Mouse (Mus musculus): Measurements from ENCODE around the gene Zfp90. TPM values are rescaled to one million over a fixed set of nuclear protein-coding genes. Genes with fewer than 3 reads are reported as not detected.

Zfp90 gene
- polyA plus RNA-seq, 1 experiment from 2014 or later: 32.3 TPM

DNA sequence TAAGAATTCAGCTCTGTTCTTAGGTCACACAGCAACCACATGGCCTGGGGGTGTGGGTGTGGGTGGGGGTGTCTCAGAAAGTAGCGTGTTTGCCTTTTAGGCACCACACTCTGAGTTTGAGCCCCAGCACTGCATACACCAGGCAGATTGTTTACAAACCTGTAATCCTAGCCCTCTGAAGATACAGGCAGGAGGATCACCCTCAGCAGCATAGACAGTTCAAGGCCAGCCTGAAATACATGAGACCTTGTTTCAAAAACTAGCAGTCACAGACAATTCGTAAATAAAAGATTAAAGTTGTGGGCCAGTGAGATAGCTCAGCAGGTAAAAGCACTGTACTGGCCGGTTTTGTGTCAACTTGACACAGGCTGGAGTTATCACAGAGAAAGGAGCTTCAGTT lies 25.0 kb downstream of the Zfp90 start:
- no peak overlapping the region for H3K27ac ChIP-seq
- no peak for ATAC-seq (ENCODE audit: low FRiP score, low read depth)
- no peak overlapping the region for H3K4me2 ChIP-seq (replicated peaks)
- no peaks in the 10 kb centered on the region for H3K4me1 ChIP-seq
- no peaks in the 10 kb centered on the region for H3K9me3 ChIP-seq
- H3K27me3 ChIP-seq (replicated peaks): no peaks in the 10 kb centered on the region
- H3K36me3 ChIP-seq: no peaks in the 10 kb centered on the region
- 89% methylated on average over 3 of the region's 3 CpGs for whole genome bisulfite sequencing
- no peak overlapping the region for H3K4me3 ChIP-seq
- no peak overlapping the region for H3K9ac ChIP-seq

DNA sequence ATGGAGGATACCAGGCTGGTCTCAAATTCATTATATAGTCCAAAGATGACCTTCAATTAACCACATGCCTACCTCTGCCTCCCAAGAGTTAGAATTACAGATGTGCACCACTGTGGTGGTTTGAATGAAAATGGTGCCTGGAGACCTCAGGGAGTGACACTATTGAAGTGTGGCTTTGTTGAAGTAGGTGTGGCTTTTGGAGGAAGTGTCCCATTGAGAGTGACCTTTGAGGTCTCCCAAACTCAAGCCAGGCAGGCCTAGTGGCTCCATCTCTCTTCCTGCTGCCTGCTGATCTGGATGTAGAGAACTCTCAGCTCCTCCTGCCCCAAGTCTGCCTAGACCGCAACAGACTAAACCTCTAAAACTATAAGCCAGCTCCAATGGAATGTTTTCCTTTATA lies 27.6 kb downstream of the Zfp90 start:
- H3K4me3 ChIP-seq: no peak overlapping the region
- no peak overlapping the region for H3K4me2 ChIP-seq (replicated peaks)
- H3K36me3 ChIP-seq: no peaks in the 10 kb centered on the region
- H3K4me1 ChIP-seq: no peaks in the 10 kb centered on the region
- 86% methylated on average over 1 of the region's 1 CpGs for WGBS
- no peak for ATAC-seq (ENCODE audit: low FRiP score, low read depth)
- H3K27me3 ChIP-seq (replicated peaks): no peaks in the 10 kb centered on the region
- no peak overlapping the region for H3K27ac ChIP-seq
- no peak overlapping the region for H3K9ac ChIP-seq
- H3K9me3 ChIP-seq: no peaks in the 10 kb centered on the region

DNA sequence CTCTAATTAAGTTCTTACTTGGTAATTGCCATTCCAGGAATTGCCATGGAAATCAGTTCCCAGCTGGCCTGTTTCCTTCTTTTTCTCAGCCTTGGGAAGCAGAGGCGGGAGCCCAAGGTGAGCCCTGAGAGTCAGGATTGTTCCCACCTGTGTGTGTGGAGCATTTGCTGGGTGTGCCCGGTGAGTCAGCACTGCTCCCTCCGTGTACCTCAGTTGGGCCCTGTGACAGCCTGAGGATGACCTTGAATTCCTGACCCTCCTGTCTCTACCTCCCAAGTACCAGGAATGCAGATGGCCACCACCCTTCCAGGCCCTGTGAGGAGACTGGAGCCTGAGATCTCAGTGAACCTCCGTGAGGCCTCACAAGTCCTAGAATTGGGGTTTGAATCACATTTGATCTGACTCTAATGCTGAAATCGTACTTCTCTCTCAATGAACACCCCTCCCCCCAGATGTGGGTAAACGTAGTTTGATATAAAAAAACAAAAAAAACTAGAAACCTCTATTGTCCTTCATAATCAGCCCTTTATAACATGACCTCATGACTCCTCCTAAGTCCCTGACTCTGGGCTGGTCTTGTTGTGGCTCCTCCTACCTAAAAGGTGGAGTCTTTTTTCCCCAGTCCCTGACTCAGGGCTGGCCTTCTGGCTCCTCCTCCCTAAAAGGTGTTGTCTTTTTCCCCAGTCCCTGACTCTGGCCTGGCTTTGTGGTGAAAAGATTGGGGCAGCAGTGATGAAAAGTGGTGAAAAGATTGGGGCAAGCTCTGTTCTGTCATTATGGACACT lies 36.4 kb downstream of the Zfp90 start:
- no peak overlapping the region for H3K4me2 ChIP-seq (replicated peaks)
- ATAC-seq (ENCODE audit: low FRiP score, low read depth): no peak
- no peak overlapping the region for H3K9ac ChIP-seq
- H3K4me1 ChIP-seq: no peaks in the 10 kb centered on the region
- no peak overlapping the region for H3K4me3 ChIP-seq
- no peak overlapping the region for H3K27ac ChIP-seq
- no peaks in the 10 kb centered on the region for H3K36me3 ChIP-seq
- H3K9me3 ChIP-seq: no peaks in the 10 kb centered on the region
- 72% methylated on average over 6 of the region's 6 CpGs for WGBS
- no peaks in the 10 kb centered on the region for H3K27me3 ChIP-seq (replicated peaks)

DNA sequence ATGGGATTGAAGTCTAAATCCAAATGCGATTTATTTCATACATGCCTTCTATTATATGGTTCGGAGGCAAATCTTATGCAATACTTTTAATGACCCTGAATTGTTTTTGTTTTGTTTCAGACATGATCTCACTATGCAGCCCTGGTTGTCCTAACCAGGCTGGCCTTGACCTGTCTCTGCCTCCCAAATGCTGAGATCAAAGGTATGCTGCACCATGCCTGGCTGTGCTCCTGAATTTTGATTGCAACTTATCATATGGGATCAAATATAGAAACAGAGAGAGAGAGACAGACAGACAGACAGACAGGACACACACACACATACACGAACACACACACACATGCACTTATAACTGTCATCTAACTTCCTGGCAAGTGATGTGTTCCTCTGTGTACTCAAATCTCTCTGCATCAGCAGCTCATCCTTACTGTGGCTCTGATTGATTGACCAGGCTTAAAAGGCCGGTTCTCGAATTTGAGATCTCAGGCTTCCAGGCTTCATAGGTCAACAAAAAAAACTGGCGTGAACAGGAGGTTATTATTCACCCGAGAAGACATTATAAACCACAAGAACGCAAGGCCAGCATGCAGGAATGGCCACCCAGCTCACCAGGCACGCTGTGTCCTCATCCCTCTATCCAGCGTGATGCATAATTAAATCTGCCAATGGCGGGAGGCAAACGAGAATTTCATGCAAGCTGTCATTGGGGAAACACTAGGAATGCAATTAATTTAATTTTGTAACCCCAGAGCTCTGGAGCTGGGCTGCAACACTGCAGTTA lies 37.8 kb downstream of the Zfp90 start:
- WGBS: 69% methylated on average over 12 of the region's 12 CpGs
- Histone ChIP-seq H3K4me1 (no peaks in the 10 kb centered on the region), H3K4me2 (replicated peaks) (no peak overlapping the region), H3K9ac (no peak overlapping the region), H3K27ac (no peak overlapping the region), H3K27me3 (replicated peaks) (no peaks in the 10 kb centered on the region), H3K4me3 (no peak overlapping the region), H3K9me3 (no peaks in the 10 kb centered on the region), H3K36me3 (no peaks in the 10 kb centered on the region)
- ATAC-seq (ENCODE audit: low FRiP score, low read depth): no peak

DNA sequence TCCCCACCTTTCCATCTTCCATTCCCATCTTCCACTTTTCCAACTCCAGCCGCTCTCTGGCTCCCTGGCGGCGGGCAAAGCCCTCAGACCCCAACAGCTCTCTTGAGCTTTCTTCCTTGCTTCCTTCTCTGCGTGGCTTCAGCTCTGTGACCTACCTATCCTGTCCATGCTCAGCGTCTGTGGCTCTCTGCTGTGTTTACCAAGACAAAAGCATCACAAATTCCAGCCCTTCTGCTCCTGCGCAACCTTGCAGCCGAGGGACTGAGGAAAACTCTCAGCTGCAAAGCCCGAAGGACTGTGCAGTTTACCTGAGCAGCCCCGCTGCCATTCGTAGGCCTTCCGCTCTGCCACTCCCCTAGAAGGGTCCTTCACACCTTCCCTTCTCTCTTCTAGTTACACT lies 38.9 kb downstream of the Zfp90 start:
- no peaks in the 10 kb centered on the region for H3K4me1 ChIP-seq
- H3K27me3 ChIP-seq (replicated peaks): no peaks in the 10 kb centered on the region
- no peak overlapping the region for H3K9ac ChIP-seq
- no peaks in the 10 kb centered on the region for H3K9me3 ChIP-seq
- ATAC-seq (ENCODE audit: low FRiP score, low read depth): no peak
- H3K36me3 ChIP-seq: no peaks in the 10 kb centered on the region
- no peak overlapping the region for H3K4me2 ChIP-seq (replicated peaks)
- H3K4me3 ChIP-seq: no peak overlapping the region
- 72% methylated on average over 11 of the region's 11 CpGs for WGBS
- H3K27ac ChIP-seq: no peak overlapping the region

DNA sequence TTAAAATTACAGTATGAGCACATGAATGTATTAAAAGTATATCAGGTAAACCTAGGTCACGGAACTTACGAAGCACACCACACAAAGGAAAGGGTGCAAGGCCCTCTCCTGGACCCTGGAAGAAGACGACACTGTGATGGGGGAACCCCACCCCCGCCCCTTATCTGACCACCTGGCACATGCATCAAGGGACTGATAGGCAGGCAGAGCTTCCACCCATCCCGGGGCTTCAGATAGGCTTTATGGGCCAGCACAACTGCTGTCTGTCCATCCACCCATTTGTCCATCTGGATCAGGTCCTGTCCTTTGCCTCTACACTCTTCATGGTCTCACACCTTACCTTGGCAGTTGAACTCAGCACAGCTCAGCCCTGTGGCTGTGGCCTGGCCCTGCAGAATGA lies 47.0 kb downstream of the Zfp90 start:
- H3K9me3 ChIP-seq: no peaks in the 10 kb centered on the region
- ATAC-seq (ENCODE audit: low FRiP score, low read depth): no peak
- H3K4me3 ChIP-seq: no peak overlapping the region
- H3K27me3 ChIP-seq (replicated peaks): no peaks in the 10 kb centered on the region
- WGBS: 79% methylated on average over 5 of the region's 5 CpGs
- no peaks in the 10 kb centered on the region for H3K36me3 ChIP-seq
- H3K4me1 ChIP-seq: no peaks in the 10 kb centered on the region
- H3K9ac ChIP-seq: no peak overlapping the region
- no peak overlapping the region for H3K4me2 ChIP-seq (replicated peaks)
- no peak overlapping the region for H3K27ac ChIP-seq

DNA sequence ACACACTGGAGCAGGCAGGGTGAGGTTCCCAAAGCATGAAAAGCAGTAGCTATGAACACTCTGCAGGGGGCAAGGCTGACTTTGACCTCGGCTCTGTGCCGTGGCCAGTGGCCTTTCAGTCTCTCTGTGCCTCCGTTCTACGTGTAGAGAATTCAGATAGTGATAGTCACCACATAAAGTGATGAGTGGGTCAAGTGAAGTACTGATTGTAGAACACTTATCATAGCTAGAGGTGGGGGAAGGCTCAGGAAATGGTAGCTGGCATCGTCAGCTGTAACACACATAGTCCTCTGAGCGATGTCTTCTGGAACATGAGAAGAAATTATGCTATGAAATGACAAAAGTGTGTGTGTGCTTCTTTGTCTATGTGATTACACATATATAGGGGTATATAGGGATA lies 48.7 kb downstream of the Zfp90 start:
- ATAC-seq (ENCODE audit: low FRiP score, low read depth): no peak
- H3K27me3 ChIP-seq (replicated peaks): no peaks in the 10 kb centered on the region
- no peak overlapping the region for H3K4me2 ChIP-seq (replicated peaks)
- no peaks in the 10 kb centered on the region for H3K9me3 ChIP-seq
- no peak overlapping the region for H3K27ac ChIP-seq
- 80% methylated on average over 6 of the region's 6 CpGs for WGBS
- no peaks in the 10 kb centered on the region for H3K4me1 ChIP-seq
- H3K4me3 ChIP-seq: no peak overlapping the region
- no peaks in the 10 kb centered on the region for H3K36me3 ChIP-seq
- H3K9ac ChIP-seq: no peak overlapping the region

DNA sequence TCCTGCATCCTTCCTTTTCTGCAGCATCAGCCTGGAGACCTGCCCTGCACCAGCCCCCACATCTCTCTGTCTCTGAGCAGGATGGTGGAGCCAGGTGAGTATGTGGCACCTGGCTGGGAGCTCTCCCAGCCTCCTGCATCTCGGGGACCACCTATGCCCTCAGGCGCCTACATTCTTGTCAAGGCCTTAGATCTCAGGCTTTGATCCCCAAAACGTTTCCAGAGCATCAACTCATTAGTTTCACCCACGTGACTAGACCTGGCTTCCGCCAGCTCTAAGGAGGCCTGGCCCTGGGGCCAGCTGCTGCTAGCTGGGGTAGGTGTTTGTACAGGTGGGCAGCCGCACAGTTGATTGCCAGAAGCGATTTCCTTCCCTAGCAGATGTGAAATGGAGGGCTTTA lies 54.4 kb downstream of the Zfp90 start:
- no peak for ATAC-seq (ENCODE audit: low FRiP score, low read depth)
- H3K27ac ChIP-seq: no peak overlapping the region
- H3K4me2 ChIP-seq (replicated peaks): no peak overlapping the region
- whole genome bisulfite sequencing: 56% methylated on average over 7 of the region's 7 CpGs
- H3K36me3 ChIP-seq: no peaks in the 10 kb centered on the region
- H3K9ac ChIP-seq: no peak overlapping the region
- H3K4me3 ChIP-seq: no peak overlapping the region
- no peaks in the 10 kb centered on the region for H3K9me3 ChIP-seq
- no peaks in the 10 kb centered on the region for H3K27me3 ChIP-seq (replicated peaks)
- H3K4me1 ChIP-seq: no peaks in the 10 kb centered on the region

DNA sequence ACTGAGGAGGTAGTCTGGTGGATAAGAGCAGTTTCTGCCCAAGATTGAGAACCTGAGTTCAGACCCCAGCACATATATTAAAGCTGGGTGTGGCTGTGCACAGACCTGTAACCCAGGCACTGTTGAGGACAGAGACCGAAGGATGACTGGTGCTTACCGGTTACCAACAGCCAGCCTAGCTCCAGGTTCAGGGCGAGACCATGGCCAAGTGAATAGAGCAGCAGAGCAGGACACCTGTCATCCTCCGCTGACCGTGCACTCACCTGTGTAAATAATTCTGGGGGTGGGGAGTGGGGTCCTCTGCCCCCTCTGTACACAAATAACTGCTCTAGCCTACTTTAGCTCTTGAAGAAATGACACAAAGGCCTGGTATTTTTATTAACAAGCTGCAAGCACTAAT lies 58.9 kb downstream of the Zfp90 start:
- Histone ChIP-seq H3K4me2 (replicated peaks) (no peak overlapping the region), H3K4me3 (no peak overlapping the region), H3K27ac (no peak overlapping the region), H3K4me1 (no peaks in the 10 kb centered on the region), H3K9ac (no peak overlapping the region), H3K36me3 (no peaks in the 10 kb centered on the region), H3K27me3 (replicated peaks) (no peaks in the 10 kb centered on the region), H3K9me3 (no peaks in the 10 kb centered on the region)
- no peak for ATAC-seq (ENCODE audit: low FRiP score, low read depth)
- 92% methylated on average over 5 of the region's 5 CpGs for WGBS

Other genes starting within 250 kb of the Zfp90 start
- gene Slc7a6, start 246.5 kb upstream of the Zfp90 start, polyA plus RNA-seq (2016; fragmentation: Nextera tagmentation; extraction: Ambion mirVana): 71.2 and 73.9 TPM in 2 replicates
- gene Slc7a6os, start 204.4 kb upstream of the Zfp90 start, polyA plus RNA-seq (2016; fragmentation: Nextera tagmentation; extraction: Ambion mirVana): 44.1 and 46.2 TPM in 2 replicates
- gene Prmt7, start 204.4 kb upstream of the Zfp90 start, polyA plus RNA-seq (2016; fragmentation: Nextera tagmentation; extraction: Ambion mirVana): 59.1 and 60.4 TPM in 2 replicates
- gene Smpd3, start 77.3 kb upstream of the Zfp90 start, polyA plus RNA-seq (2016; fragmentation: Nextera tagmentation; extraction: Ambion mirVana): 31.8 and 34.2 TPM in 2 replicates
- not detected in 2 replicates for gene 6030452D12Rik, start 85.2 kb downstream of the Zfp90 start, polyA plus RNA-seq (2016; fragmentation: Nextera tagmentation; extraction: Ambion mirVana)
- gene Cdh3, start 95.6 kb downstream of the Zfp90 start, polyA plus RNA-seq (2016; fragmentation: Nextera tagmentation; extraction: Ambion mirVana): 6.0 and 6.5 TPM in 2 replicates
- gene Gm10073, start 158.1 kb downstream of the Zfp90 start, polyA plus RNA-seq (2016; fragmentation: Nextera tagmentation; extraction: Ambion mirVana): 2.9 and 4.2 TPM in 2 replicates
- gene Cdh1, start 188.0 kb downstream of the Zfp90 start, polyA plus RNA-seq (2016; fragmentation: Nextera tagmentation; extraction: Ambion mirVana): 3.0 and 3.4 TPM in 2 replicates

Data from neural tube, embryonic 12.5 days (tissue).